Mouse (Mus musculus) spleen, adult 2 months (tissue): Measurements from ENCODE around the gene Trim46.

ENCODE experiments used
- CTCF ChIP-seq: fragments of 200-500 bp; IDR thresholded peaks from 2 replicates; pipeline ENCODE4 v1.5.1; 2011; ENCODE audit warnings: mild to moderate bottlenecking, inconsistent platforms; ENCODE audit not compliant: insufficient read depth, insufficient read length, insufficient replicate concordance; ENCODE audit errors: extremely low read depth
- POLR2A ChIP-seq: fragments of 200-500 bp; IDR thresholded peaks from 2 replicates; pipeline ENCODE4 v1.6.1; 2011; ENCODE audit warnings: low read depth, low read length, inconsistent platforms

- TF ChIP-seq CTCF: no peak
- no peak for TF ChIP-seq POLR2A
Measured at GRCm38 (mm10) chr3:89236516-89236915, 9.6 kb downstream of the Trim46 start.
